23 mouse cellular contexts compared by ENCODE assay signal in the genomic region with DNA sequence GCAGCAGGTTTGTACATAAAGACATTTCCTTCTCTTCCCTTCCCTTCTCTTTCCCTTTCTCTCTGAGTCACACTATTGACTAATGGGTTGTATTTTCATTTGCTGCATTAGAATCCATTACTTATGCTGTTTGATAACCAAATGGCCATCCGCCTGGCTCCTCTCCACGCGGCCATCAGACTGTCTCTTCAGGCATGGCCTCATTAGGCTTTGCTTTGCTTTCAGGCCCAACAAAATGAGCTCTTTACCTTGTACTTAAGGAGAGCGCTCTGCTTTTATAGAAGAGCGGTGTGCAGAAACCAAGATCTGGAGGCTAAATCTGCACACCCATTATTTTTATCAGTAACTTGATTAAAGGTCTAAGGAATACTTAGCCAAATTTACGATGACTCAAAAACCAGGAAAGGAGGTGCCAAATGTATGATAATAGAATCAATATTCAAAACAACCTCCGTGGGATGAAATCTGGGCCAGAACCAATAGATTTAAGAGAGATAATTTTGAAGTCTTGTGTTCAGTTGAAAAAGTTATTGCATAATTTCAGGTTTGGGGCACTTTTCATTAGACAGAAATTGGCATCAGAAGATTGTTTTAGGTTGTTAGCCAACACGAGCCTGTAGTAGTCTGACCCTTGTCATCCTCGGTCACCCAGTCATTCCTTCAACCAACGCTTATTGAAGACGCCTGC. TPM values are rescaled to one million over a fixed set of nuclear protein-coding genes. Genes with fewer than 3 reads are reported as not detected.
DNase-seq lines count a peak whose midpoint lies in the region; ATAC-seq and TF ChIP-seq lines count a peak whose summit lies in the region.
"Had no signal": no experiment of that assay in that cellular context is flagged by ENCODE, and none has a peak within 500 bp of the region (broad histone marks: within the 10 kb centered on the region; RNA-seq: fewer than 3 reads in every experiment).

No protein-coding gene starts in this region.

- peak; percentile 57 to 79 for DNase-seq in adrenal gland, adult (ENCODE audit: inconsistent age in 2 of 2, low spot score in 1 of 2)
- no peak for DNase-seq in adrenal gland, adult 18-20 months (ENCODE audit: low spot score in 2 of 2)
- DNase-seq in liver, adult 2 months (ENCODE audit: extremely low read depth, low read depth, low spot score), result peak; percentile 98
- DNase-seq in liver, result no peak
- peak; percentile 98 for DNase-seq in gonadal fat pad, adult 2 months (ENCODE audit: low read depth)
- DNase-seq in thymus, postnatal 0 days (ENCODE audit: low spot score), result no peak
- DNase-seq in thymus, postnatal 36 days, result no peak
- DNase-seq: cerebellum, adult 18-20 months; cerebellum, postnatal 14 days; gastrocnemius, adult 2 months; kidney, adult 18-20 months; lung, embryonic 14.5 days; right cerebral cortex, adult 18-20 months; thymus, postnatal 25 days had no signal

- H3K27ac ChIP-seq in liver, adult 2 months (replicated peaks; ENCODE audit: insufficient read depth, low read depth, low read length), result no peak overlapping the region
- H3K27ac ChIP-seq in liver, embryonic 16.5 days (ENCODE audit: low read length), result peak overlapping the region; percentile 51
- H3K27ac ChIP-seq: gastrocnemius, adult 2 months; heart, embryonic 10.5 days; kidney, postnatal 0 days; limb, embryonic 12.5 days; neural tube, embryonic 15.5 days had no signal

- no peaks in the 10 kb centered on the region for H3K27me3 ChIP-seq in liver, adult 2 months (ENCODE audit: control insufficient read depth, insufficient read depth, low read length)
- H3K27me3 ChIP-seq in liver, embryonic 16.5 days (ENCODE audit: control insufficient read depth, insufficient read depth, low read depth, low read length), result no peaks in the 10 kb centered on the region
- H3K27me3 ChIP-seq: limb, embryonic 12.5 days; megakaryocyte, embryonic 14.5 days; neural tube, embryonic 15.5 days had no signal

- no peak for TF ChIP-seq CTCF in liver, adult 2 months (IDR thresholded peaks at IDR 0.05; ENCODE audit: low read depth, low read length)

- peaks cover 21% of the 10 kb centered on the region for H3K4me1 ChIP-seq in liver, adult 2 months (ENCODE audit: control insufficient read depth, insufficient read depth, low read length)
- H3K4me1 ChIP-seq in liver, embryonic 16.5 days (ENCODE audit: control insufficient read depth, low read depth, low read length), result peaks cover 85% of the 10 kb centered on the region

- no peak overlapping the region for H3K9ac ChIP-seq in liver, adult 2 months (ENCODE audit: low read depth, low read length)
- H3K9ac ChIP-seq in liver, embryonic 16.5 days (ENCODE audit: low read depth, low read length), result peak overlapping the region; percentile 50
- H3K9ac ChIP-seq: limb, embryonic 12.5 days; lung, embryonic 14.5 days; neural tube, embryonic 15.5 days had no signal

- peak overlapping the region; percentile 36; the same call in 1 of the 2 replicates for H3K4me2 ChIP-seq in liver, embryonic 16.5 days (ENCODE audit: low read depth, low read length)
- H3K4me2 ChIP-seq: limb, embryonic 12.5 days; lung, embryonic 14.5 days had no signal

- H3K36me3 ChIP-seq in liver, adult 2 months (ENCODE audit: control insufficient read depth, insufficient read depth, low read length), result no peaks in the 10 kb centered on the region
- H3K36me3 ChIP-seq in liver, embryonic 16.5 days (ENCODE audit: control insufficient read depth, insufficient read depth), result no peaks in the 10 kb centered on the region
- H3K36me3 ChIP-seq: heart, embryonic 10.5 days; limb, embryonic 12.5 days; neural tube, embryonic 15.5 days had no signal

- no peak for TF ChIP-seq POLR2A in liver, adult 2 months (IDR thresholded peaks at IDR 0.05; ENCODE audit: extremely low read depth, insufficient read depth, low read length)

- no peak overlapping the region for H3K4me3 ChIP-seq in liver, adult 2 months (ENCODE audit: insufficient read depth, low read depth, low read length)
- 0 out of 2 replicates have a peak overlapping the region, but pooled peaks have one; percentile 15 for H3K4me3 ChIP-seq in liver, embryonic 16.5 days (ENCODE audit: low read depth, low read length)
- H3K4me3 ChIP-seq: gastrocnemius, adult 2 months; heart, embryonic 10.5 days; hindbrain, embryonic 10.5 days; limb, embryonic 12.5 days; megakaryocyte, embryonic 14.5 days; myocyte; neural tube, embryonic 15.5 days had no signal

- peaks cover 12% of the 10 kb centered on the region for H3K79me2 ChIP-seq in liver, adult 2 months (ENCODE audit: control insufficient read depth, insufficient read depth, low read length)

- ATAC-seq in liver, embryonic 16.5 days (ENCODE audit: low read depth), result no peak
- ATAC-seq: midbrain, embryonic 16.5 days had no signal

- 32% methylated on average over 10 of the region's 11 CpGs for WGBS in liver, adult 2 months
- 81% methylated on average over 10 of the region's 11 CpGs for WGBS in liver, embryonic 16.5 days (ENCODE audit: insufficient replicate concordance)

- no peaks in the 10 kb centered on the region for H3K9me3 ChIP-seq in liver, embryonic 16.5 days (replicated peaks; ENCODE audit: control insufficient read depth, low read length)
- H3K9me3 ChIP-seq: heart, embryonic 10.5 days; hindbrain, embryonic 10.5 days; limb, embryonic 12.5 days; megakaryocyte, embryonic 14.5 days; neural tube, embryonic 15.5 days had no signal

RNA-seq across cellular contexts. Expression of gene Sema4b, which starts 9.1 kb away (rescaled TPM):
- 10 to 100 TPM; 62.7 to 75.9 TPM for total RNA-seq in adrenal gland, adult 18-20 months (2021)
- total RNA-seq in liver, adult 2 months (2014; rRNA removed), result 3.7 and 5.4 TPM in 2 replicates
- polyA plus RNA-seq in liver, adult 2 months (2012; rRNA removed), result 4.0 and 4.4 TPM in 2 replicates
- polyA plus RNA-seq in gonadal fat pad, adult 2 months (2012; rRNA removed), result 19.2 and 26.8 TPM in 2 replicates
- polyA plus RNA-seq in liver, embryonic 16.5 days (2015; fragmentation: Nextera tagmentation; extraction: Ambion mirVana), result 13.4 and 14.4 TPM in 2 replicates
- 16.8 and 20.9 TPM in 2 replicates for polyA plus RNA-seq in thymus, postnatal 0 days (2015; fragmentation: Nextera tagmentation; extraction: Ambion mirVana)

RNA-seq across cellular contexts. Expression of gene Cib1, which starts 36.9 kb away (rescaled TPM):
- 10 to 100 TPM; 53.9 to 64.2 TPM for total RNA-seq in adrenal gland, adult 18-20 months (2021)
- total RNA-seq in liver, adult 2 months (2014; rRNA removed), result 51.7 and 62.5 TPM in 2 replicates
- 108 and 114 TPM in 2 replicates for polyA plus RNA-seq in liver, adult 2 months (2012; rRNA removed)
- 156 and 223 TPM in 2 replicates for polyA plus RNA-seq in gonadal fat pad, adult 2 months (2012; rRNA removed)
- polyA plus RNA-seq in liver, embryonic 16.5 days (2015; fragmentation: Nextera tagmentation; extraction: Ambion mirVana), result 76.4 and 77.0 TPM in 2 replicates
- 186 and 189 TPM in 2 replicates for polyA plus RNA-seq in thymus, postnatal 0 days (2015; fragmentation: Nextera tagmentation; extraction: Ambion mirVana)

RNA-seq across cellular contexts. Expression of gene Gdpgp1, which starts 36.9 kb away (rescaled TPM):
- 1 to 10 TPM; 3.8 to 4.1 TPM for total RNA-seq in adrenal gland, adult 18-20 months (2021)
- total RNA-seq in liver, adult 2 months (2014; rRNA removed), result 1.2 and 1.9 TPM in 2 replicates
- 2.1 and 2.2 TPM in 2 replicates for polyA plus RNA-seq in liver, adult 2 months (2012; rRNA removed)
- polyA plus RNA-seq in gonadal fat pad, adult 2 months (2012; rRNA removed), result 2.3 and 2.4 TPM in 2 replicates
- 1.5 and 1.7 TPM in 2 replicates for polyA plus RNA-seq in liver, embryonic 16.5 days (2015; fragmentation: Nextera tagmentation; extraction: Ambion mirVana)
- 2.7 and 3.4 TPM in 2 replicates for polyA plus RNA-seq in thymus, postnatal 0 days (2015; fragmentation: Nextera tagmentation; extraction: Ambion mirVana)

RNA-seq across cellular contexts. Expression of gene Ttll13, which starts 50.5 kb away (rescaled TPM):
- 1 to 10 TPM; 1.2 to 1.7 TPM for total RNA-seq in adrenal gland, adult 18-20 months (2021)
- total RNA-seq in liver, adult 2 months (2014; rRNA removed), result 0.40 and 0.46 TPM in 2 replicates
- 0.57 and 0.95 TPM in 2 replicates for polyA plus RNA-seq in liver, adult 2 months (2012; rRNA removed)
- polyA plus RNA-seq in gonadal fat pad, adult 2 months (2012; rRNA removed), result 3.3 and 4.2 TPM in 2 replicates
- 0.16 and 0.42 TPM in 2 replicates for polyA plus RNA-seq in liver, embryonic 16.5 days (2015; fragmentation: Nextera tagmentation; extraction: Ambion mirVana)
- polyA plus RNA-seq in thymus, postnatal 0 days (2015; fragmentation: Nextera tagmentation; extraction: Ambion mirVana), result 0.44 and 0.70 TPM in 2 replicates

Comparison
In these comparisons a context has a peak if more than half of its experiments do, and no peak if none do; other contexts are left out.
1. DNase-seq: peak in adrenal gland, adult (2 of 2), liver, adult 2 months (single experiment) and gonadal fat pad, adult 2 months (single experiment); none in adrenal gland, adult 18-20 months (0 of 2), liver (single experiment), thymus, postnatal 0 days (single experiment) and thymus, postnatal 36 days (0 of 2).